Mouse (Mus musculus) right cerebral cortex, postnatal 14 days (tissue): Measurements from ENCODE around the gene Fam173a.
A peak's percentile ranks its signal among the peaks of the same experiment; 100 is the strongest.

Experiments used
- DNase-seq: peaks from one replicate; pipeline ENCODE4 v3.0.0; 2022

Gene Fam173a

DNA sequence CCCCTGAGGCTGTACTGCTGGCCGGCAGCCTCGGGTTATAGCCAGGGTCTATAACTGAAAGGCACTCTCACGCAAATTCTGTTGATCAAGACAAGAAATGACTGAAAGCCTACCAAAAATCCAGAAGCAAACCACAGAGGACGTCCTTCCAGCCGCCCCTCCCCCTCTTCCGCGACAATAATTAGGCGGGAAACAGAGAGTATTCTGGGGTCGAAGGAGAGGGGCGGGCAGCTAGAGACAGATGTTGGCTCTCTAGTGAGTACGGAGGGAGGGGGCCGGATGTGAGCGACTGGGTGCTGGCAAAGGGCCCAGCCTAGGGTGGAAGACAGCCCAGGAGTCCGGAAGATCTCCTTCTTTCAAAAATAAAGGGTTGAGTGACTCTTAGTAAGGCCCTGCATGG is at the start of gene Fam173a:
Gene Fam173a (minus strand): TSS at position 287 of the 400 bp plus-strand sequence.
- DNase-seq, result peak; percentile 75

DNA sequence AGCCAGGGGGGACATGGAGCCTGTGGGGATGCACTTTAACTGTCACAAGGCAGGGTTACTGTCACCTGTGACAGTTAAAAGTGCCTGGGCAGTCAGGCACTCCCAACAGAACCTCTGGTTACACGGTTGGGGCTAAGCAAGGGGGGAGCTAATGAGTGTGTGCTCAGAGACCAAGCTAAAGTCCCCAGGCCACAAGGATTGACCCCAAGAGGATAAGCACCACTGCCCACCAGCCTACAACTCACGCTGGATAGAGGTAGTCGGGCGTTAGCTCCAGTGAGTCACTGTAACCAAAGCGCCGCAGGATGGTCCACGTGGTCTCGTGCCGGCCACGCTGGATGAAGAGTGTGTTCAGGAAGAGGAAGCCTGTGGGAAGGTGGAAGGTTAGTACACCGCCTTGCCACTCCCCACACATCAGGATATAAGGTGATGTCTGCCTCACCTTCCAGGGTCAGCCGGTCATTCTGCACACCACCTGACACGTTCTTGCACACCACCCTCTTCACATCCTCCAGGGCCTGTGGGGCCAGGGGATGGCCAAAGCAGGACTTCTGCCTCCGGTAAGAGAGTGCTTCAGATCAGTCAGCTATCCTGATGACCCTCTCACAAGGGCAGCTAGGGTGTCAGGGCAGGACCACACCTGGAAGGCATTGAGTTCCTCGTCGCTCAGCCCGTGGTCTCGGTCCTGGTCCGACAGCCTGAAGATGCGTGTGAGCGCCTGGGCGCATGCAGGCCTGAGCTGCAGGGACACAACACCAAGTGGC is 48.6 kb upstream of the Fam173a start, which contains the start of gene Gm20683:
Gene Gm20683 (minus strand): TSS at position 647 of the 764 bp plus-strand sequence.
- DNase-seq, result no peak

DNA sequence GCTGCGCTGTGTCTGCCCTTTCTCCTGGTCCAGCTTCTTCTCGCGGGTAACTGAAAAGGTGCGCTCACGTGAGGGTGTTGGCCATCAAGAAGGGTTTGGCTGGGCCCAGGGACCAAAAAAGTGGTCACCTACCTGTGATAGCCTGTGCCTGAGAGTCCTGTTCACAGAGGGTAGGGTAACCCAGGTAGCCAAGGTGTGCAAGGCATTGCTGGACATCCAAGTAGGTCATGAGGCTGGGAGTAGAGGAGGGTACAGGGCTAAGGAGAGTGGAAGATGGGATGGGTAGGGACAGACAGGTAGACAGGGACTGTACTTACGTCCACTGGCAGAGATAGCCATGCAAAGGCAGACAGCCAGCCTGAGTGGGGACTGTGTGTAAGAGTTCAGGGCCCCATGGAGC is 47.8 kb upstream of the Fam173a start:
- DNase-seq, result no peak

DNA sequence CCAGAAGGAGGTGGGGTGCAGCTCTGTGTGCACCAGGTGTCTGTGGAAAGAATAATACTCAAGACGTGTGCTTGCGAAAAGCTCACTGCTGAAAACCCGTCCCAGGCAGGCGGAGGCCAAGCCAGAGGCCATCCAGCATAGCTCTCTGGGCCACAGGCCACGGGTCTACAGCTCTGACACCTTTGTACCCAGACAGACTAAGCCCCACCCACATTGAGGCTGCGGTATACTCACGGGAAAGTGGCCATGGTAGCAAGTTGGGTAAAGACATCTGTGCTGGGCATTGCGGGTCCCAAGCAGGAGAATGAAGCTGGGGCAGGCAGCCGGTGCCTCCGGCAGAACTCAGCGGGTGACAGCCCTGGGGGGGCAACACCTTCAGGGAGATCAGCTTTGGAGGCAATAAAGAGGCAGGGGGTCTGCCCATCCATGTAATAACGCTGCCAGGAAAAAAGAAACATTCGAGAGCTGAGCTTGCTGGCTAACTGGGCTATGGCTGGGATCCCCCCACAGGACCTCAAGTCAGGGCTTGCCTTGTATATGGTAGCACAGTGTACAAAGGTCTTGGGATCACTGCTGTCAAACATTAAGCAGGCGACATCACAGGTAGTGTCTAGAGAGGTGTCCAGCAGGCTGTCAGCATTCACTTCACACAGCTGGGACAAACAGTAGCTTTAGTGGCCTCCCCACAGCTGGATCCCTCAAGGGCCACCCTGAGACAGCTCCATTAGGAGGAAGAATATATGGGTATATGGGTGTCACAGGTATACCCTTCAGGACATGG is 46.9 kb upstream of the Fam173a start:
- DNase-seq, result no peak

DNA sequence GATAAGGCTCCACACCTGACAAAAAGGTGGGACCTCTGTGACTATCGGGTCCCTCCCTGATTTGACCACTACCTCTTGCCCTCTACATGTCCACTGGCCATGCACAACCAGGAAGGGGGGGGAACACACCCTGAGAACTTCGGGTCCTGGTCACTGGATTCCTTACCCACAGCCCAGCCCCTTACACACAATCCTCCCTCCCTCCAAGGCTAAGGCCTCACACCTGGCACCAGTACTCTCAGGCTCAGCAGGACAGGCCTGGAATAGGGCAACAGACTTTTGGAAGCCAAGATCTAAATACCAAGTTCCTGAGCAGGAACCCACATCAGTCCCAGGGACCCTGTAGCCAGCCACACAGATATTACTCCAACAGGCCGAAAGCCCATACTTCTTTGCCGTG is 46.2 kb upstream of the Fam173a start:
- no peak for DNase-seq

DNA sequence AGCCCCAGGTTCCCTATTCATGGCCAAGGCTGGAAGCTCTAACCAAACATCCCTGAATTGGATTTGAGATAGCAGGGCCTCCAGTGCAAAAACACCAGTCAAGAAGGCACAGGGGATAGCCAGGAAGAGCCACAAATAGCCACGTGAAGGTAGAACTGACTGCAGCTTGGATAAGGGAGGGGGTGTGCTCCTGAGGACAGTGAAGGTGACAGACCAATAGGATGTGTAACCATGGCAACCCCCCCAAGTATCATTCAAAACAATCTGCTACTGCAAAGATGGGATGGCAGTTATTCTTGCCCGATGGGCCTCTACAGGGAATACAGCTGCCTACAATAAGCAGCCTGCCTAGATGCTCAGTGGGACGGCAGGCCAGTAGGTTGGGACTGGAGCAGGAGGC is 44.8 kb upstream of the Fam173a start:
- no peak for DNase-seq

DNA sequence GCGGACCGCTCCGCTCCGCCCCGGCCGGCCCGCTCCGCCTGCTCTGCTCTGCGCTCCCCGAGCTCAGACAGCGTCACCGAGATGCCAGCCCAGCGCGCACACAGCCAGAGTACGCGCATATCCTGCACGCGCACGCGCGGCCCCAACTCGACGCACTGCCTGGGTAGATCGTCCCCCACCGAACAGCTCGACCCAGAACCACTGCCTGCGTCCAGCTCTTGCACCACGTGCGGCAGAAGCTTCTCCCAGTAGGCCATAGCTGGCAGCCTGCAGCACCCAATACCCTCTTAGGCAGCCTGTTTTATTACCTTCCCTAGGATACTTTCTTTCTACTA is 44.3 kb upstream of the Fam173a start, which contains the start of gene Rhbdl1:
Gene Rhbdl1 (minus strand): TSS at position 220 of the 335 bp plus-strand sequence.
- DNase-seq, result peak; percentile 87

DNA sequence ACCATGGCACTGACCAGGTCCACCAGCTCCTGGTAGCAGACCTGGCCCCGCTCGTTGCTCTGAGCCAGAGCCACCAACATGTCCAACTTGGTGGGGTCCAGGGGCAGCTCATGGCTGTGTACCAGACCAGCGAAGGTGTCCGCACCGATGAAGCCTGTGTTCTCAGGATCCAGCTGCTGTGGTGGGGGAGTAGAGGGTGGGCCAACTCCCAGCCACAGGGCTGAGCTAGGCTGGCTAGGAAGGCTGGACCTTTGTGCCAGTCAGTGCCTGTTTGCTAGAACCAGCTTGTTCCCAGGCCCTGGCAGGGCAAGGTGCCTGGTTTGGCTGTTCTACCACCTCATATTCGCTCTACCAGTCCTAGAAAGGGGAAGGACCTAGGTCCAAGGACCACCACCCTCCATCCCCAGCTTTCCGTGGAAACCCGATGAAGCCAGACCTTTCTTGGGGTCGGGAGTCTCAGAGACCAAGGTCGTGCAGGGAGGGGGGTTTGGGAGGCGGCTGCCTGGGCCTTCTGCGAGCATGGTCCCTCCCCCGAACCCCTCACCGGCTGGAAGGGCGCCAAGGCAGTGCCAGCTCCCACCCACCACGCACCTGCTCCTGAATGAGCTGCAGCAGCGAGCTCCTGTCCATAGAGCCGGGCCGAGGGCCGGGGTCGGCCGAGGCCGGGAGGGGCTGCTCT is 43.8 kb upstream of the Fam173a start:
- DNase-seq, result no peak

DNA sequence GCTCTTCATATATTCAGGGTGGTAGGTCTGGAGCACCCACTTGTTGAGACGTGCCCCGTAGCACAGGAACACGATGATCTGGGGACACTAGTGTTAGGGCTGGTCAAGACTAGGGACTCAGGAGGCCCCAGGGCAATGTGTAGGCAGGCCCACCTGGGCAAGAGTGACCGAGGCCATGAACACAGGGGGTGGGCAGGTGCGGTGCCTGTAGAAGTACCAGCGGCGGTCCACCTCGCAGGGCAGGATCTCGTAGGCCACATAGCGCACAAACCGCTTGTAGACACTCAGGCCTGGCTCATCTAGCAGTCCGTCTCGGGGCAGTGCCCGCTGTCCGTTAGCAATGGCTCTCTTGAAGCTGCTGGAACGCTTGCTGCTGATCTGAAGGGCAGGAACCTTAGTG is 43.1 kb upstream of the Fam173a start:
- DNase-seq, result no peak

DNA sequence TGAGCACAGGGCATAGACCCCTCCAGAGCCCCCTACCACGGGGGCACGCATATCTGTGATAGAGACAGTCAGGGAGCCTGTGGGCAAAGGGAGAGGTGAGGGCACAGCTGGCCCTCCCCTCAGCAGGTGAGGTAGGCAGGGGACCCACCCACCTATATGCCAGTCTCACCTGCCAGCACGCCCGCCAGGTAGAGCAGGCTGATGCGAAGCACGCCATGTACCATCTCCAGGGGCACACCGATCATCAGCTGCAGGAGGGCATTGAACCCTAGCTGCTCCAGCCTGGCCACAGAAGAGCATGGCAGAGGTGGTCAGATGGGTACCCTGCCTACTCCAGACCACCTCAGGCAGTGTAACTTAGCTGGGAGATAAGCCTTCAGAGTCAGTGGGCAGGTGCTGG is 42.6 kb upstream of the Fam173a start:
- no peak for DNase-seq

DNA sequence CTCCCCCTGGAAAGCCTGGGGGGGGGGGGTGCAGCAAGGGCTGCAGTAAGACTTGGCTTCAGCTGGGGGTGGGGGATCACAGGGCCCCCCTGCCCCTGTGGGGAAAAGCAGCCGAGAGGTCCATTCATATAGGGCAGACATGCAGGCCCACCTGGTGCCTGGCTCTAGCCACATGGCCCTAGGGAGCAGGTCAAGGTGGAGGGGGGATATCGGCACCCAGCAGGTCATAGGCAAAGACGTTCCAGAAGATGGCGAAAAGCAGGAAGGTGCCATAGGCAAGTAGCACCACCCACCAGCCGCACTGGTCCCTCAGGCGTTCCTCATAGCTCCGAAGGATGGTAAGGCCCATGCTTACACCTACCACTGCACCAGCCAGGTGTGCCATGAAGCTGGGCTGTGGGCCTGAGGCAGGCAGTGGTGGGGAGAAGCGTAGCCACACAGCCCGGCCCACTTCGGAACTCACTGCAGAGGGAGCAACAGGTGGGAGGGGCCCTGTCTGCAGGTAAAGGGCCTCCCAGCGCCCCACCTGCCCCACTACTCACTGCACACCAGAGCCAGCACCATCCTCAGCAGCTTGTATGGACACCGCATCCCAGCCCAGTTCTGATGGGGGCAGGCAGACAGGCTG is 42.0 kb upstream of the Fam173a start:
- no peak for DNase-seq

DNA sequence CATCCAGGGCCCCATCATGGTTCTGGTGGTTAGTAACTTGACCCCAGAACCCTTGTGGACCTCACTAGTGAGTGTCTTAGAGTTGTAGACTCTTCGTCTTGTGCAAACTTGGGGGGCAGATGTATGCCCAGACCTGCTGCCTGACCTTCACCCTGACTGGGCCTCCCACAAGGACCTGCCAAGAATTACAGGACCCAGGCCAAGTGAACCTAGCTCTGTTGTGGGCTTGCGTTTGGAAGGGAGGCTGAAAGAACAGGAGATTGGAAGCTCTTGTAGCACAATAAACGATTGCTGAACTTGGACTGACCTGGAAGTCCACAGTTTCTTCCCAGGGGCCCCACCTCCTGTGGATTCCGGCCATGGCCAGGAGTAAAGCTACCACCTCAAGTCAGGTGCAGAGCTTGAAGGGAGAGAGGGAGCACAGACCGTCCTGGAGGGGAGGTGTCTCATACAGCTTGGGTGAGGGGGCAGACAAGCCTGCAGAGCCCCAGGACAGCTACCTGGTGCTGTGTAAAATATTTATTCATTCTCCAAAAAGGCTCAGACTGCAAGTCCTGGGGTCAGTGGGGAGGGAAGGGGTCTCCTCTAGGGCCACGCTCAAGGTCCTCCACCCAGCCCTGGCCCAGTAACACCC is 41.4 kb upstream of the Fam173a start:
- DNase-seq, result no peak

DNA sequence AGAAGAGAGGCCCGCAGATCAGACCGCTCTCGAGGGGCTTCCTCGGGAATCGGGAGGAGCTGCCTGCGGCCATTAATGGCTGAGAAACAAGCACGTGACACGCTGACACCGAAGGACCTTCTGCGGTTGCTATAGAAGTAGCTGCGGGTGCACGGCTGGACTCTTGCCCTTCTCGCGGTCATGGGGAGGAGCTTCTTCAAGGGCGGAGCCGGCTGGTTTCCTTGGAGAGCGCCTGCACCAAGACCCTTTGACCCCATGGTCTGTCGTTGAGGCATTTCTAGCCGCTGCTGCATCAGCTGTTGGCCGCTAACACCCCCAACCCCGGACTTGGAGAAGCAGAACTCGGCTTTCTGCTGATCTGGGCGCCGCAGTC is 40.6 kb upstream of the Fam173a start, which contains the start of gene Stub1:
Gene Stub1 (minus strand): TSS at position 114 of the 373 bp plus-strand sequence.
- DNase-seq, result peak; percentile 83

DNA sequence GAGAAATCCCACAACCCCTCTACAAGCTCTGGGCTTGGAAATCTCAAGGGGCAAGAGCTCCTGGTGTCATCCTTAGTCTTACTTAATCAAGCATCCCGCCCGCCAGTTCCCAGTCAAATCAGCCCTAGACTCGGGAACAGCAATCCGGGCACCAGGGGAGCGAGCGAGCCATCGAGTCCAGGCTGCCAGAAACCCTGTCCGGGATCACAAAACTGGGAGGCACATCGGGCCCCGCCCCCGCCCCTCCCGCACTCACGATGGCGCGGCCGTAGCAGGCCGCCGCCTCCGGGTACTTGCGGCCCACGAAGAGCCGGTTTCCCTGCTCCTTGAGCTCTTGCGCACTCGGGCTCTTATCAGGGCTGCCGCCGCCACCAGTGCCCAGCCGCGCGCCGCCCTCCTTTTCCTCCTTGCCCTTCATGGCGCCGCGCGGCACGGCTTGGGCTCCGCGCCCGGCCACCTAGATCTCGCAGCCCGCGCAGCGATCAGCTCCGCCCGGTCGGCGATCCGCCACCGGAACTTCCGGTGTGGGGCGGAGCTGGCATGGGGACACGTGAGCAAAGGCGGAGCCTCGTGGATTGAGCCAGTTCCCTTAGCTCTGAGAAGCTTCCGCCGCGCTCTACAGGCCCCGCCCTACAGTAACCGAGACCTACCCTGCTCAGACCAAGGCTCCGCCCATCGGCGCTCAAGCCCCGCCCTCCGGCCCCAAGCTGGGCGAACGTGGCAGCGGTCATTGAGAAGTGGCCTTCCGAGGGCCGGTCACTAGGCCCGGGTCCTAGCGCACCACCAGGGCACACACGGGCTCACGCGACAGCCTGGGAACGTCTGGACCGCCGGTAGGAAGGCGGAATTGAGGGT is 40.0 kb upstream of the Fam173a start:
- DNase-seq, result peak; percentile 97

DNA sequence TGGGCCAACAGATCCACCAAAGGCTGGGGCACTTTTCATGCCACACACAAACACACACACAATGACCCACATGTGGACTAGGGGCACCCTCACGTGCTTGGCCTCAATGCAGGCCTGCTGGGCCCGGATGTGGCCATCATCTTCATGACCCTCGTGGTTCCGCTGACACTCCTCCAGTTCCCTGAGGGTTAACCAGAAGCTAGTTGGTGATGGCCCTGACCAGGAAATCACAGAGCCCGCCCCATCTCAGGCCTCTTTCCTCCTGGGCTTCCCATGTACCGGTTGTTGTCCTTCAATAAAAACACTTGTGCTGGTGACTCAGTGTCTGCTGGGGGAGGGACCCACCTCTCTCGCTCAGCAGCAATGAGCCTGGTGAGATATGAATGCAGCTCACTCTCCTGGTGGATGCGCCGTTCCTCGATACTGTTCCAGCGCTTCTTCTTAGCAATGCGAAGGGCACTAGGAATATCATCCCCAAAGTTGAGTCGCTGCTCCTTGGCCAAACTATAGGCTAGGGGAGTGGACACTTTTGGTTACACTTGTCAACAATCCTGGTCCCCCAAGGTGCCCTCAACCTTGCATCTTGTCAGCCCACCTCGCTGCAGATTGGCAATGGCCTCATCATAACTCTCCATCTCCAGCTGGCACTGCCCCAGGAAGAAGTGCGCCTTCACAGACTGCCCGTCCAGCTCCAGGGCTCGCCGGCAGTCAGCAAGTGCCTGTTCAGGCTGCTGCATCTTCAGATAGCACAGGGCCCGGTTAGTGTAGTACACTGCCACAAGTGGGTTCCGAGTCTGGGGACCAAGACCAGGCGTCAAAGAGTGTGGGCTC is 39.0 kb upstream of the Fam173a start:
- peak; percentile 58 for DNase-seq

DNA sequence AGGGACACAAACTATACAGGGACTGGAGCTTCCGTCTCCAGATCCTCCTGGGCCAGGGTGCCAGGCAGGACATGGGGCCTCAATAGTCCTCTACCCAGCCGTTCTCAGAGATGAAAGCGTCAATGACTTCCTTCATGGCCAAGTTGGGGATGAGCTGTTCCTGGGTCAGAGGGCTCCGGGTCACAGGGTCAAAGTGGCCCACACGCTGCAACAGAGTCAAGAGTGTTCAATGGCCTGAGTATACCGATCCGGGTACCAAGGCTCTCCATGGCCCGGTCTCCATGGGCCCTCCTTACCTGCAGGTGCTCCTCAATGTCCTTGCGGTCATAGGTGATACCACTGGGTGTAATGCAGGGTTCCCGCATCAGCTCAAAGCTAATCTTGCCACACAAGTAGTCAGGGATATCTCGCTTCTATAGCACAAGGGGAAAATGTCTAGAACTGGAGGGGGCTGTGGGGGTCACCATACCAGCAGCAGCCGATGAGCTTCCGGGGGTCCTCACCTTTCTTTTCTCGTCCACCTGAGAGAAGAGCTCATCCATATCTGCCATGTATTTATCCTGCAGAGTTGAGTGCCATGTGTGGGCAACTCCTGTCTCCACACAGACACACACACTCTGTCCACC is 38.2 kb upstream of the Fam173a start:
- DNase-seq, result no peak

DNA sequence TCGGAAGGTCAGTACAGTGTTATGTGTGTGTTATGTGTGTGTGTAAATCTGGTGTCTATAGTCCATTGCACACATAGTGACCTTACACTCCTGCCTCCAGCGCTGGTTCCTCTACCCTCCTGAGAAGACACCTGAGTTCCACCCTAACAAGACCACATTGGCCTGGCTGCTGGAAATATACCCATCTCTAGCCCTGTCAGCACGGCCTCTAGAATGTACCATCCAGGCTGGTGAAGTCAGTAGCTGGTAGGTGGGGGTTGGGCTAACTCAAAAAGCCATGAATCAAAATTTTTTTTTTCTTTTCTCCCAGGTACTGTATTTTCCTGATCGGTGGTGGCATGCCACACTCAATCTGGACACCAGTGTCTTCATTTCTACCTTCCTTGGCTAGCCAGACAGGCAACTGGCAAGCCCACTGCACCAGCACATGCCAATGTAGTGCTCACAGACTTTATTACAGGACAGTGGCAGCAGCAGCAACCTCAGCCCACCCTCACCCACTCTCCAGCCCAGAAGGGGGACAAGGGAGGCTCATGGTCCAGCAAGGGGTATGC is 37.6 kb upstream of the Fam173a start:
- DNase-seq, result no peak

DNA sequence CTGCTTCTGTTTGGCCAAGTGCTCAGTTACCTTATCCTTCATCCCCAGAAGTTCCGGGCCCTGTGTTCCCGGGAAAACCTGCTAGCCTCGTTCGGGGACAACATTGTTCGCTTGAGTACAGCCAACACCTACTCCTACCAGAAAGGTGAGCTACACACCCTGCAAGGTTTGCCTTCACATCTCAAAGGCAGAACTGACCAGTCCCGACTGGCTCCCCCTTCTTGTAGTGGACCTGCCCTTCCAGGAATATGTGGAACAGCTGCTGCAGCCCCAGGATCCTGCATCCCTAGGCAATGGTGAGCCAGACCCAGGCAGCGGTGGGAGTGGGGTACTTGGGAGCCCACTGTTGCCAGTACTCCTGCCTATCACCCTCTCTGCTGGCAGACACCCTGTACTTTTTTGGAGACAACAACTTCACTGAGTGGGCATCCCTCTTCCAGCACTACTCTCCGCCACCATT is 36.9 kb upstream of the Fam173a start:
- DNase-seq, result no peak

DNA sequence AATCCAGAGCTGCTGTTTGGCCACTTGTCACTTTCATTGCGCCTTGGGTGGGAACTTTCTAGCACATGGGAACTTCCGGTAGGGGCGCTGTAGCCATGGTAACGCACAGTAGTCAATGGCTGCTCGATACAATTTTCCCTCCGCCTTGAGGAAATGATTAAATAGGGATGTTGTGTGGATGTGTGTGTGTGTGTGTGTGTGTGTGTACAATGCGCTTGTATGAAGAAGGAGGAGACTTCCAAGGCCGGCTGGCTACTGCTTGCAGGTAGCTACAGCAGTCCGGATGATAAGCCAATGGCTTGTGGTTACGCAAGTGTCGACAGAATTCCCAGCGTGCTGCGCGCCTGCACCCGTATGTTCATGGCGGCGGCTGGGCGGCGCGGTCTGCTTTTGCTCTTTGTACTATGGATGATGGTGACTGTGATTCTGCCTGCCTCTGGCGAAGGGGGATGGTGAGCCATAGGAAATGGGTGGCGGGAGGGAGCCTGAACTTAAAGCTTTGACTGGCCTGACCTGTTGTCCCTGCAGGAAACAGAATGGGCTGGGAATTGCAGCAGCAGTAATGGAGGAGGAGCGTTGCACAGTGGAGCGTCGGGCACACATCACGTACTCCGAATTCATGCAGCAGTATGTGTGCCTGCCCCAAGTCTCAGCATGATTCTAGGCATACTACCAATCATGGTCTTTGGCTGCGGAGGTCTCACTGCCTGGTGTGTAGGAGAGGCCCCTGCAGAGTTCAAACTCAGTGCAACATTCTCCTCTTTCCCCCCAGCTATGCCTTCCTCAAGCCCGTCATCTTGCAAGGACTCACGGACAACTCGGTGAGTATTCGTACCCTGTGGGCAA is 36.2 kb upstream of the Fam173a start, which contains the start of gene Jmjd8:
Gene Jmjd8 (plus strand): TSS at position 156 of the 846 bp plus-strand sequence.
- DNase-seq, result peak; percentile 86
